ENCODE assay signal across 9 mouse cellular contexts in the genomic region with DNA sequence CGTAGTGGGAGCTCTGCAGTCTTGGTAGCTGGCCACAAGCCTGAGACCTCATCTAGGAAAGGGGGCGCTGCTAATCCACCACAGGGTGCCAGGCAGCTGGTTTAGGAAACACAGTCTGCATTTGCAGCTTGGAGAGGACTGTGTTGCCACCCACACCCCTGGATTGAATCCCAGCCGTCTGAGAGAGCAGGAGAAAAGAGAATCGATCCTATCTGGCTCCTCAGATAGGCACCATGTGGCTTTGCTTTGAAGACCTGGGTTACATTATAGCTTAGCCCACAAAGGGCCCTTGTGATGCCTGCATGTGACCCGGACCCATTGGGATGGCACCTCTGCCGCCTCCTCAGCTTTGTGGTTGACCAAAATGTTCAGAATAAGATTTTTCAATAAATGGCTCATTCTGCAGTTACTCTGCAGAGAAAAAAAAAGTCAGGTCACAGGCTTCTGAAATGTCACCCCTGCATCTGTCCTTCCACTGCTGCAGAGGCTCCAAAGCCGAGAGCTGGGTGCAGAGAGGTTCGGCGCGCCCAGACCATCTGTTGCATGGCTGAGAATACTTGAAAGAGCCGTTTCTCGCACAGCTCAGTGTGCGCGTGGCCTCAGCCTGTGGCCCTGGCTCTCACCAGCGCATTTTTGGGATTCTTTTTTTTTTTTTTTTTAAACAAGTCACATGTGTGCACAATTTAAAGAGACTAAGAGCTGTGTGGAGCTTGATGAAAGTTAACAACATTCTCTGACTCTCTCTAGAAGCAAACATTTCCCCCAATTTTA.
DNase-seq lines count a peak whose midpoint lies in the region; ATAC-seq and TF ChIP-seq lines count a peak whose summit lies in the region.
"Had no signal": no experiment of that assay in that cellular context is flagged by ENCODE, and none has a peak within 500 bp of the region (broad histone marks: within the 10 kb centered on the region; RNA-seq: fewer than 3 reads in every experiment).

No protein-coding gene starts in this region.

- H3K36me3 ChIP-seq in liver, postnatal 0 days (replicated peaks; ENCODE audit: insufficient read depth, low read length): no peaks in the 10 kb centered on the region
- H3K36me3 ChIP-seq in liver, embryonic 11.5 days (ENCODE audit: control insufficient read depth, insufficient read depth, low read length): no peaks in the 10 kb centered on the region
- no peaks in the 10 kb centered on the region for H3K36me3 ChIP-seq in forebrain, embryonic 16.5 days (ENCODE audit: control insufficient read depth, insufficient read depth)
- H3K36me3 ChIP-seq: stomach, embryonic 15.5 days had no signal

- no peak overlapping the region for H3K4me3 ChIP-seq in liver, postnatal 0 days (ENCODE audit: low read depth, low read length)
- H3K4me3 ChIP-seq in liver, embryonic 11.5 days (ENCODE audit: low read depth, low read length): no peak overlapping the region
- no peak overlapping the region for H3K4me3 ChIP-seq in forebrain, embryonic 16.5 days (replicated peaks; ENCODE audit: low read length)
- no peak overlapping the region for H3K4me3 ChIP-seq in layer of hippocampus, adult 2 months
- H3K4me3 ChIP-seq: stomach, embryonic 15.5 days had no signal

- H3K4me1 ChIP-seq in liver, postnatal 0 days (ENCODE audit: insufficient read depth): peaks cover 23% of the 10 kb centered on the region
- H3K4me1 ChIP-seq in liver, embryonic 11.5 days (replicated peaks; ENCODE audit: control insufficient read depth, insufficient read depth, low read length): no peaks in the 10 kb centered on the region; the same call in 1 of the 2 replicates
- peaks cover 31% of the 10 kb centered on the region for H3K4me1 ChIP-seq in forebrain, embryonic 16.5 days (replicated peaks; ENCODE audit: control insufficient read depth, insufficient read depth, low read length)

- H3K9me3 ChIP-seq in liver, postnatal 0 days (ENCODE audit: low read length): no peaks in the 10 kb centered on the region
- no peaks in the 10 kb centered on the region for H3K9me3 ChIP-seq in liver, embryonic 11.5 days (ENCODE audit: control insufficient read depth, low read length)
- no peaks in the 10 kb centered on the region for H3K9me3 ChIP-seq in forebrain, embryonic 16.5 days (ENCODE audit: control insufficient read depth, low read length)
- H3K9me3 ChIP-seq: stomach, embryonic 15.5 days had no signal

- TF ChIP-seq CTCF in liver, postnatal 0 days (IDR thresholded peaks at IDR 0.05; ENCODE audit: low read depth): no peak
- peak; percentile 74 for TF ChIP-seq CTCF in layer of hippocampus, adult 2 months (conservative IDR thresholded peaks at IDR 0.05)

- H3K27ac ChIP-seq in liver, postnatal 0 days (ENCODE audit: low read depth): 0 out of 2 replicates have a peak overlapping the region, but pooled peaks have one; percentile 8
- H3K27ac ChIP-seq in liver, embryonic 11.5 days (ENCODE audit: low read depth, low read length): no peak overlapping the region
- H3K27ac ChIP-seq in forebrain, embryonic 16.5 days (ENCODE audit: low read length): peak overlapping the region; percentile 42
- H3K27ac ChIP-seq in layer of hippocampus, adult 2 months: peak overlapping the region; percentile 79
- H3K27ac ChIP-seq: stomach, embryonic 15.5 days had no signal

- no peaks in the 10 kb centered on the region for H3K27me3 ChIP-seq in liver, postnatal 0 days (ENCODE audit: insufficient read depth, low read length)
- H3K27me3 ChIP-seq in liver, embryonic 11.5 days (replicated peaks; ENCODE audit: control insufficient read depth, insufficient read depth, low read length): no peaks in the 10 kb centered on the region
- no peaks in the 10 kb centered on the region for H3K27me3 ChIP-seq in forebrain, embryonic 16.5 days (replicated peaks; ENCODE audit: control insufficient read depth, insufficient read depth, low read length)
- H3K27me3 ChIP-seq: stomach, embryonic 15.5 days had no signal

- H3K4me2 ChIP-seq in liver, postnatal 0 days (ENCODE audit: low read depth, low read length): no peak overlapping the region
- H3K4me2 ChIP-seq in liver, embryonic 11.5 days: no peak overlapping the region
- H3K4me2 ChIP-seq in forebrain, embryonic 16.5 days (ENCODE audit: low read length): no peak overlapping the region
- H3K4me2 ChIP-seq: stomach, embryonic 15.5 days had no signal

- TF ChIP-seq EP300 in liver, postnatal 0 days (IDR thresholded peaks at IDR 0.05; ENCODE audit: low read depth): no peak

- H3K9ac ChIP-seq in liver, postnatal 0 days (replicated peaks): no peak overlapping the region
- no peak overlapping the region for H3K9ac ChIP-seq in liver, embryonic 11.5 days (ENCODE audit: low read depth, low read length)
- 0 out of 2 replicates have a peak overlapping the region, but pooled peaks have one; percentile 10 for H3K9ac ChIP-seq in forebrain, embryonic 16.5 days (replicated peaks; ENCODE audit: low read depth, low read length)
- H3K9ac ChIP-seq: stomach, embryonic 15.5 days had no signal

- DNase-seq in liver, postnatal 0 days: no peak
- DNase-seq in liver, embryonic 11.5 days (ENCODE audit: low spot score): no peak
- peak; percentile 90 to 94 for DNase-seq in layer of hippocampus, adult 2 months (ENCODE audit: low spot score in 2 of 2)
- DNase-seq in lung, postnatal 10 days: peak; percentile 64
- peak; percentile 82 to 87 for DNase-seq in right cerebral cortex, postnatal 36 days (ENCODE audit: low spot score in 2 of 2)
- no peak for DNase-seq in spleen, adult 12 weeks (ENCODE audit: low spot score)
- no peak for DNase-seq in adrenal gland, adult 8-10 months

- ATAC-seq in liver, postnatal 0 days: no peak
- ATAC-seq in liver, embryonic 11.5 days (replicated peaks; ENCODE audit: low FRiP score): no peak
- peak; percentile 41 for ATAC-seq in forebrain, embryonic 16.5 days

- WGBS in liver, postnatal 0 days (ENCODE audit: insufficient replicate concordance): 69% methylated on average over 15 of the region's 15 CpGs
- 61% methylated on average over 15 of the region's 15 CpGs for WGBS in liver, embryonic 11.5 days
- 20% methylated on average over 15 of the region's 15 CpGs for WGBS in forebrain, embryonic 16.5 days

Comparison
In these comparisons a context has a peak if more than half of its experiments do, and no peak if none do; other contexts are left out.
1. DNase-seq: peak in layer of hippocampus, adult 2 months (2 of 2), lung, postnatal 10 days (single experiment) and right cerebral cortex, postnatal 36 days (2 of 2); none in liver, postnatal 0 days (single experiment), liver, embryonic 11.5 days (single experiment), spleen, adult 12 weeks (single experiment) and adrenal gland, adult 8-10 months (single experiment).